Mouse (Mus musculus) lung, postnatal 0 days (tissue): Measurements from ENCODE around the gene Rps18. TPM values are rescaled to one million over a fixed set of nuclear protein-coding genes. Genes with fewer than 3 reads are reported as not detected.

Experiments
- ATAC-seq: fragments of 200-750 bp; cut with Nextera tagmentation; 2 replicates; pipeline ENCODE4 v1.8.0; 2017; ENCODE audit warnings: moderate library complexity
- DNase-seq: peaks from one replicate; pipeline ENCODE4 v3.0.0-alpha.2; 2016; ENCODE audit warnings: low spot score
- H3K27ac ChIP-seq: fragments of 300-500 bp; sonication (generic); 2 replicates; pipeline ENCODE4 v1.5.1; 2014; ENCODE audit warnings: antibody characterized with exemption, mild to moderate bottlenecking, low read length, mixed read lengths
- H3K27me3 ChIP-seq: fragments of 300-500 bp; sonication (generic); replicated peaks from 2 replicates; pipeline ENCODE4 v1.6.1; 2014; ENCODE audit warnings: low read length, mixed read lengths; ENCODE audit not compliant: insufficient read depth
- H3K36me3 ChIP-seq: fragments of 300-500 bp; sonication (generic); 2 replicates; pipeline ENCODE4 v1.6.1; 2014; ENCODE audit warnings: low read length, mixed read lengths; ENCODE audit not compliant: insufficient read depth
- H3K4me1 ChIP-seq: fragments of 300-500 bp; sonication (generic); 2 replicates; pipeline ENCODE4 v1.6.1; 2014; ENCODE audit warnings: antibody characterized with exemption, low read depth, low read length, mixed read lengths; ENCODE audit not compliant: insufficient read depth
- H3K4me2 ChIP-seq: fragments of 300-500 bp; sonication (generic); replicated peaks from 2 replicates; pipeline ENCODE4 v1.6.1; 2014; ENCODE audit warnings: low read depth, mild to moderate bottlenecking, low read length, moderate library complexity, mixed read lengths
- H3K4me3 ChIP-seq: fragments of 300-500 bp; sonication (generic); 2 replicates; pipeline ENCODE4 v1.5.1; 2014; ENCODE audit warnings: low read depth, low read length
- H3K9ac ChIP-seq: fragments of 300-500 bp; sonication (generic); replicated peaks from 2 replicates; pipeline ENCODE4 v1.6.1; 2014; ENCODE audit warnings: low read depth, mild to moderate bottlenecking
- H3K9me3 ChIP-seq: fragments of 300-500 bp; sonication (generic); 2 replicates; pipeline ENCODE4 v1.6.1; 2016; ENCODE audit warnings: low read length, mixed read lengths
- CTCF ChIP-seq: IDR thresholded peaks from 2 replicates; pipeline ENCODE4 v1.5.1; 2016; ENCODE audit warnings: antibody characterized with exemption, mild to moderate bottlenecking
- EP300 ChIP-seq: IDR thresholded peaks from 2 replicates; pipeline ENCODE4 v1.6.1; 2016; ENCODE audit warnings: antibody characterized with exemption, mild to moderate bottlenecking, control low read depth
- WGBS: fragments of 180-500 bp; shearing (Covaris S2); extraction: QIAGEN DNeasy Blood & Tissue Kit; methylation state at CpG from one replicate; pipeline ENCODE4 v1.1.7; 2014; 5-methylcytosine and 5-hydroxymethylcytosine counted together
- polyA plus RNA-seq: library from polyadenylated mRNA; unstranded; fragments of >200 nt; fragmentation: Nextera tagmentation; extraction: Ambion mirVana; gene quantifications from 2 replicates; pipeline ENCODE4 v1.2.1, GENCODE M21; 2015

Rps18 gene
- polyA plus RNA-seq, 1 experiment from 2014 or later, result 1,435 TPM

- Histone ChIP-seq H3K4me2 (no peak overlapping the region), H3K9ac (no peak overlapping the region), H3K27ac (no peak overlapping the region), H3K4me3 (no peak overlapping the region), H3K4me1 (peaks cover 9% of the 10 kb centered on the region; the same call in 1 of the 2 replicates), H3K36me3 (no peaks in the 10 kb centered on the region), H3K27me3 (no peaks in the 10 kb centered on the region), H3K9me3 (no peaks in the 10 kb centered on the region)
- WGBS, result 46% methylated on average over 6 of the region's 6 CpGs
- TF ChIP-seq EP300 (peak; percentile 68), CTCF (no peak)
- peak; percentile 16; the same call in 1 of the 2 replicates for ATAC-seq
- DNase-seq, result peak; percentile 77
These were observed 23.8 kb upstream of the Rps18 start for GRCm38 (mm10) chr17:33979512-33980050.

- 2% methylated on average over 9 of the region's 17 CpGs for WGBS
- peak overlapping the region; percentile 82 for H3K4me2 ChIP-seq
- ATAC-seq (peak; percentile 65), DNase-seq (peak; percentile 83)
- H3K27ac ChIP-seq, result peak overlapping the region; percentile 2; the same call in 1 of the 2 replicates
- no peaks in the 10 kb centered on the region for H3K27me3 ChIP-seq
- H3K36me3 ChIP-seq, result no peaks in the 10 kb centered on the region
- H3K4me3 ChIP-seq, result peak overlapping the region; percentile 42
- no peaks in the 10 kb centered on the region for H3K9me3 ChIP-seq
- H3K9ac ChIP-seq, result 0 out of 2 replicates have a peak overlapping the region, but pooled peaks have one; percentile 16
- H3K4me1 ChIP-seq, result peaks cover 9% of the 10 kb centered on the region; the same call in 1 of the 2 replicates
- TF ChIP-seq EP300 (no peak), CTCF (no peak)
These were observed 22.8 kb upstream of the Rps18 start for GRCm38 (mm10) chr17:33978631-33979031.

- WGBS, result 2% methylated on average over 57 of the region's 57 CpGs
- TF ChIP-seq CTCF, result no peak
- no peak for TF ChIP-seq EP300
- H3K27me3 ChIP-seq, result no peaks in the 10 kb centered on the region
- H3K27ac ChIP-seq, result no peak overlapping the region
- no peaks in the 10 kb centered on the region for H3K9me3 ChIP-seq
- DNase-seq (no peak), ATAC-seq (no peak)
- H3K4me1 ChIP-seq, result peaks cover 9% of the 10 kb centered on the region; the same call in 1 of the 2 replicates
- no peaks in the 10 kb centered on the region for H3K36me3 ChIP-seq
- peak overlapping the region; percentile 42 for H3K4me3 ChIP-seq
- 0 out of 2 replicates have a peak overlapping the region, but pooled peaks have one; percentile 16 for H3K9ac ChIP-seq
- H3K4me2 ChIP-seq, result peak overlapping the region; percentile 82
These were observed 22.2 kb upstream of the Rps18 start for GRCm38 (mm10) chr17:33977861-33978557.

GRCm38 (mm10) chr17:33973572-33973971 is 17.8 kb upstream of the Rps18 start:
- Histone ChIP-seq H3K4me2 (no peak overlapping the region), H3K27ac (no peak overlapping the region), H3K9me3 (no peaks in the 10 kb centered on the region), H3K9ac (no peak overlapping the region), H3K4me1 (peaks cover 4% of the 10 kb centered on the region; the same call in 1 of the 2 replicates), H3K4me3 (no peak overlapping the region), H3K27me3 (no peaks in the 10 kb centered on the region), H3K36me3 (no peaks in the 10 kb centered on the region)
- TF ChIP-seq CTCF, result no peak
- TF ChIP-seq EP300, result no peak
- DNase-seq (no peak), ATAC-seq (no peak)
- WGBS, result 58% methylated on average over 3 of the region's 3 CpGs

GRCm38 (mm10) chr17:33972691-33973090 is 16.9 kb upstream of the Rps18 start:
- peak; percentile 67 for DNase-seq
- H3K4me1 ChIP-seq, result no peaks in the 10 kb centered on the region
- H3K4me2 ChIP-seq, result no peak overlapping the region
- ATAC-seq, result peak; percentile 46
- H3K27me3 ChIP-seq, result no peaks in the 10 kb centered on the region
- TF ChIP-seq EP300, result no peak
- no peak overlapping the region for H3K27ac ChIP-seq
- no peak overlapping the region for H3K4me3 ChIP-seq
- 35% methylated on average over 1 of the region's 1 CpGs for WGBS
- H3K9ac ChIP-seq, result no peak overlapping the region
- no peaks in the 10 kb centered on the region for H3K9me3 ChIP-seq
- no peaks in the 10 kb centered on the region for H3K36me3 ChIP-seq

GRCm38 (mm10) chr17:33969394-33969793 is 13.6 kb upstream of the Rps18 start:
- peak; percentile 45 for TF ChIP-seq CTCF
- TF ChIP-seq EP300, result no peak
- Histone ChIP-seq H3K9ac (no peak overlapping the region), H3K27me3 (no peaks in the 10 kb centered on the region), H3K4me1 (no peaks in the 10 kb centered on the region), H3K9me3 (no peaks in the 10 kb centered on the region), H3K36me3 (no peaks in the 10 kb centered on the region), H3K27ac (no peak overlapping the region), H3K4me3 (no peak overlapping the region), H3K4me2 (no peak overlapping the region)
- DNase-seq (no peak), ATAC-seq (no peak)
- 75% methylated on average over 4 of the region's 4 CpGs for WGBS
